Mouse (Mus musculus) thymus, adult 2 months (tissue): Measurements from ENCODE around the gene Mrpl12. TPM values are rescaled to one million over a fixed set of nuclear protein-coding genes. Genes with fewer than 3 reads are reported as not detected.
A peak's percentile ranks its signal among the peaks of the same experiment; 100 is the strongest.

ENCODE experiments used
- DNase-seq: peaks from one replicate; pipeline ENCODE4 v3.0.0; 2021
- H3K27ac ChIP-seq: fragments of 200-500 bp; 2 replicates; pipeline ENCODE4 v1.5.1; 2012; ENCODE audit warnings: low read length, control low read depth; ENCODE audit not compliant: control insufficient read depth, insufficient read depth
- H3K27me3 ChIP-seq: fragments of 200-500 bp; 2 replicates; pipeline ENCODE4 v1.6.1; 2012; ENCODE audit warnings: mild to moderate bottlenecking, low read length, moderate library complexity, mixed read lengths; ENCODE audit not compliant: control insufficient read depth, insufficient read depth
- H3K36me3 ChIP-seq: fragments of 200-500 bp; 2 replicates; pipeline ENCODE4 v1.6.1; 2012; ENCODE audit warnings: mild to moderate bottlenecking, low read length, moderate library complexity; ENCODE audit not compliant: control insufficient read depth, insufficient read depth
- H3K4me1 ChIP-seq: fragments of 200-500 bp; replicated peaks from 2 replicates; pipeline ENCODE4 v1.6.1; 2012; ENCODE audit warnings: low read length; ENCODE audit not compliant: control insufficient read depth, insufficient read depth
- H3K4me3 ChIP-seq: fragments of 200-500 bp; 2 replicates; pipeline ENCODE4 v1.5.1; 2012; ENCODE audit warnings: mild to moderate bottlenecking, low read length, control low read depth, moderate library complexity; ENCODE audit not compliant: control insufficient read depth, insufficient read depth
- CTCF ChIP-seq: fragments of 200-500 bp; IDR thresholded peaks from 2 replicates; pipeline ENCODE4 v1.5.1; 2012; ENCODE audit warnings: mild to moderate bottlenecking, control low read depth, low read length, moderate library complexity, borderline replicate concordance; ENCODE audit not compliant: control insufficient read depth, poor library complexity, insufficient read depth; ENCODE audit errors: extremely low read depth
- POLR2A ChIP-seq: fragments of 200-500 bp; IDR thresholded peaks from 2 replicates; pipeline ENCODE4 v1.6.1; 2012; ENCODE audit warnings: mild to moderate bottlenecking, low read length, control low read depth, moderate library complexity; ENCODE audit not compliant: control insufficient read depth, poor library complexity, insufficient read depth; ENCODE audit errors: extremely low read depth
- WGBS: fragments of 180-500 bp; shearing (Covaris S2); methylation state at CpG from one replicate; pipeline ENCODE4 v1.1.7; 2018; 5-methylcytosine and 5-hydroxymethylcytosine counted together
- polyA plus RNA-seq: library from polyadenylated mRNA; depleted of rRNA; stranded (reverse); fragments of >200 nt; gene quantifications from 2 replicates; pipeline ENCODE4 v1.2.3, GENCODE M21; 2012

Gene Mrpl12
- polyA plus RNA-seq, 1 experiment, result 92.3 TPM

DNA sequence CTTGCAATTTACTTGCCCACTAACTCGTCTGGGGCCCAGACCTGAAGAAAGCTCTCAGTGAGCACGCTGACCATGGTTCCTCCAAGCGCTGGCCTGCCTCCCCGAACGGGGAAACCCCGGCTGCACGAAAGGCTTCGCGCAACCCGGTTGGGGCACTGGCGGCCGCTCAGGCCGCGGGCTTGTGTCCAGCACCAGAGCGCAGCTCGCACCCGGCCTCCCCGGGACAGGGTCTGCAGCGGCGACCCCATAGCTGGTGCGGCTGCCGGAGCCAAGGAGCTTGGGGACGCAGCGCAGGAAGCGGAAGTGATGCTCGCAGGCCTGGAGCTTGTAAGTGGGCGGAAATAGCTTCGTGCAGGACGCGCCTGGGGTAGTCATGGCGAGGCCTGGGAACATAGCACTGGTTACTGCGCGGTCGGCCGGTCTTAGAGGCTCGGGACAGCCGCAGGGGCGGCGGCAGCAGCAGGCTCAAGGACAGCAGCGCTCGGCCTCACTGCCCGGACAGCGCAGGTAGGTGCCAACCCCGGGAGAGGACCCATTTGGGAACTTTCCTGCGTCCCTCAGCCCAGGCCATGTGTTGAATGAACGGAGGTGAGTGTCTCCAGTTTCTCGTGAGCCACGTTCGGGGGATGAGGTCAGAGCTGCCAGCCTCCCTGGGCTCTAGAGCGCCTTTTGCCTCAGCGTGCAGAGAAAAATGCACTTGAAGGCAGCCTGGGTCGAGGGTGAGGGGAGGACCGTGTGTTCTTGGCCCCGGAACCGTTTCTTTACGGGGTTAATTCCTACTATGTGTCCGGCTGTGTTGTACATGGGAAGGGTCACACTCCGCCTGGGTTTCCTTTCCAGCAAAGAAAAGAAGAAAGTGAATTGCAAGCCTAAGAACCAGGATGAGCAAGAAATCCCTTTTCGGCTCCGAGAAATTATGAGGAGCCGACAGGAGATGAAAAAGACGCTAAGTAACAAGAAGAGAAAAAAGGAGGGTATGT lies 26.4 kb upstream of the Mrpl12 start, which contains the start of the genes Oxld1 and Ccdc137:
Gene Oxld1 (minus strand): TSS at position 297 of the 980 bp plus-strand sequence.
Gene Ccdc137 (plus strand): TSS at position 344 of the 980 bp plus-strand sequence.
- H3K36me3 ChIP-seq, result no peaks in the 10 kb centered on the region

GRCm38 (mm10) chr11:120458847-120459597 lies 25.4 kb upstream of the Mrpl12 start:
- no peak overlapping the region for H3K27ac ChIP-seq
- H3K36me3 ChIP-seq, result no peaks in the 10 kb centered on the region
- 69% methylated on average over 6 of the region's 6 CpGs for WGBS
- TF ChIP-seq POLR2A (no peak), CTCF (no peak)
- no peak for DNase-seq
- no peaks in the 10 kb centered on the region for H3K27me3 ChIP-seq
- peak overlapping the region; percentile 74 for H3K4me3 ChIP-seq
- H3K4me1 ChIP-seq, result peaks cover 18% of the 10 kb centered on the region

More for the DNA sequence above, 26.4 kb upstream of the Mrpl12 start, which contains the start of the genes Oxld1 and Ccdc137:
- TF ChIP-seq CTCF (no peak), POLR2A (peak; percentile 82)
- 3% methylated on average over 62 of the region's 62 CpGs for WGBS
- H3K27ac ChIP-seq, result no peak within 1 kb of the TSS
- peaks cover 18% of the 10 kb centered on the region for H3K4me1 ChIP-seq
- peak within 1 kb of the TSS; percentile 74 for H3K4me3 ChIP-seq
- peak; percentile 75 for DNase-seq
- H3K27me3 ChIP-seq, result no peaks in the 10 kb centered on the region

DNA sequence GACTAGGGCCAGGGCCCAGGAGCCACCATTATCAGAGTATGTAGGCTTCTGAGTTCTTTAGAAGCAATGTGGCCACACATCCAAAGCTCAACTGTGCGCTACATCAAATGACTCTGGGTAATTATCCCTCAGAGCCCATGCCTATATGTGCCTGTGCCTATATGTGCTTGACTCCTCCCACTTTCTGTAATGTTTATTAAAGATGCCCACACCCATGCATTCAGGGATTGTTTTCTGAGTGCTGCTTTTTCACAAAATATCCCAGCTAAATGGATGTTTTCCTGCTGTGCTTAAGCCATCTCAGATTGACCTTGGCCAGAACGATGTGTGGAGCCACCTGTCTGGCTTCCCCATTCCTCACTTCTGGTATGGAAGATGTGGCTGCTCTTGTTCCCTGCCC lies 20.9 kb upstream of the Mrpl12 start:
- no peak overlapping the region for H3K27ac ChIP-seq
- TF ChIP-seq POLR2A, result no peak
- peaks cover 17% of the 10 kb centered on the region for H3K4me1 ChIP-seq
- DNase-seq, result no peak
- no peak overlapping the region for H3K4me3 ChIP-seq
- 93% methylated on average over 2 of the region's 2 CpGs for WGBS
- H3K36me3 ChIP-seq, result no peaks in the 10 kb centered on the region
- H3K27me3 ChIP-seq, result no peaks in the 10 kb centered on the region

- H3K27ac ChIP-seq, result no peak overlapping the region
- no peaks in the 10 kb centered on the region for H3K36me3 ChIP-seq
- TF ChIP-seq CTCF (no peak), POLR2A (no peak)
- H3K4me1 ChIP-seq, result peaks cover 9% of the 10 kb centered on the region
- H3K4me3 ChIP-seq, result no peak overlapping the region
- no peak for DNase-seq
- 82% methylated on average over 5 of the region's 5 CpGs for WGBS
- no peaks in the 10 kb centered on the region for H3K27me3 ChIP-seq
These were observed 20.0 kb upstream of the Mrpl12 start for GRCm38 (mm10) chr11:120464365-120464764.

DNA sequence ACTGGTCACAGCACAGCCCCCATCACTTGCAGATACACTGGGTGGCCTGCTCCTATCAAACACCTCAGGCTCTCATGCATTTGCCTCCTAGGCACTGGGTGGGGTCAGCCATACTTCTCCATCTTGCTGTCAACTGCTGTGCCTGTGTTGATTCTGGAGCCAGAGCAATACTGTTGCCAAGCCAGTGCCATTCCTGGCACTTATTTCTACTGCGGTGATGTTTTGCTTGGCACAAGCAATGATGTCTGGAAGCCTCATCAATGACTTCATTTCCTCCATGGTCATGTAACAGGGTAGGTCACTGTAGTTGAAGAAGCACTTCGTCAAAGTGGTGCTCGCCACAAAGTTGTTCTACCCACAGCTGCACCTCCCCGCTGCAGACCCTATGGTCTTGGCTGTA lies 18.9 kb upstream of the Mrpl12 start:
- DNase-seq, result no peak
- no peak overlapping the region for H3K4me3 ChIP-seq
- peaks cover 9% of the 10 kb centered on the region for H3K4me1 ChIP-seq

DNA sequence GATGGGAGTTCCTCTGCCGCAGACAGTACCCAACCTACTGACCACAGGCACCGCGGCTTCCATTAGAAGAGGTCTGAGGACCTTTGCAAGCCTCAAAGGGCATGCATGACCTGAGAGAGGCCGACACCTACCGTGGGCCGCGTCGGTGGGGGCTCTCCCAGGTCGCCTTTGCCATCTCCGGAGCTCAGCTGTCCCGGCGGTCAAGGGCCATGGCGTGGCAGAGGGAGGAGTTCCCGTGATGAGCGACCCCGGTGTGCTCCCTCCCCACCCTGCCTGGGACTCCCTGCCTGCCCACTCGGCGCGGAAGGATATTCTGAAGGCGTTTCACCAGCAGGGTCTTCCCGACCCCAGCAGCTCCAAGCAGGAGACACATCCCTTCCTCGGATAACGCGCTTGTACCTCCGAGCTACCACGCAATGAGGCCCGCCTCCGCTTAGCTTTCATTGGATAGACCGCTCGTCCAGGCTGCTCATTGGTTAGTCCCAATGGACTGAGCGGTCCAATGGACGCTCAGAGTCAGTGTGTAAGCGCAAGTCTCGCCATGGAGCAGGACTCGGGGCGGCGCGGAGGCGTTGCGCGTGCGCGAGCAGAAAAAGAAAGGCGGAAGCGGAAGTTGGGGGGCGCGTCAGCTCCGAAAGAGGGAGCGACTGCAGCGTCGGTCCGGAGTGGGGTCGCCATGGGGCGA lies 17.2 kb upstream of the Mrpl12 start, which contains the start of gene Arl16:
Gene Arl16 (minus strand): TSS at position 557 of the 685 bp plus-strand sequence.
- Histone ChIP-seq H3K27ac (no peak within 1 kb of the TSS), H3K27me3 (no peaks in the 10 kb centered on the region), H3K36me3 (peaks cover 9% of the 10 kb centered on the region), H3K4me1 (peaks cover 9% of the 10 kb centered on the region), H3K4me3 (peak within 1 kb of the TSS; percentile 75)
- 0% methylated on average over 54 of the region's 54 CpGs for WGBS
- TF ChIP-seq CTCF (peak; percentile 48; the same call in 1 of the 2 replicates), POLR2A (peak; percentile 92)
- DNase-seq, result peak; percentile 96

More for the DNA sequence above, 18.9 kb upstream of the Mrpl12 start:
- no peak overlapping the region for H3K27ac ChIP-seq
- TF ChIP-seq CTCF (no peak), POLR2A (no peak)
- 94% methylated on average over 4 of the region's 4 CpGs for WGBS
- H3K36me3 ChIP-seq, result no peaks in the 10 kb centered on the region; the same call in 1 of the 2 replicates
- no peaks in the 10 kb centered on the region for H3K27me3 ChIP-seq
